Mouse (Mus musculus): ENCODE data around the gene Plekho1.

DNA sequence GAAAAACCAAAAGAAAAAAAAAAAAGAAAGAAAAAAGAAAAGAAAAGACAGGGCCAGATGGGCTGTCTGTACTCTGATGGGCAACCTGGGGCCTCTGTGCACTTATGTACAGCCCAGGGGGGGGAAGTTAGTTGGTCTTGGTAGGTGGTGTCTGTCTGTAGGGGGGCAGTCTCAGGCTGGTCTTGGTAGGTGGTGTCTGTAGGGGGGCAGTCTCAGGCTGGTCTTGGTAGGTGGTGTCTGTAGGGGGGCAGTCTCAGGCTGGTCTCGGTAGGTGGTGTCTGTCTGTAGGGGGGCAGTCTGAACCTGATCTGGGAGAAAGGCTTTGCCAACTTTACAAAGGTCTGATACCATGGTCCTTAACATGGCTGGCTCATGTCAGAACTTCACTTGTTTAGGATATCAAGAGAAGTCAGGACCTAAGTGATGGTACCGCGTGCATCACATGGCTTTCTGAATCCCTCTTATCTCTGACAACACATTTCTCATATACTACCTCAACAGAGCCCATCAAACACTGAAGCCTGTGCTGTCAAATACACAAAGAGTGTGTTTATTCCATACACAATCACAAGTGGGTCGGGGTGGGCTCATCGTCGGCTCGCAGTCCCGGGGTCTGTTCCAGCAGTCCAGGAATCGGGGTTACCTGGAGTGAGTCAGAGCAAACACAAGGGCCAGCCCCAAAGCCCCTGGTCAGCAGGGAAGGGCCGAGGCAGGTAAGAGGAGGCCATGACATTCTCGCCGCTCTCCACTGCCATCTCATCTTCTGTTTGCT, 3.7 kb upstream of the Plekho1 start:
- TF ChIP-seq CTCF (IDR thresholded peaks at IDR 0.05; ENCODE audit: borderline replicate concordance, extremely low read depth, insufficient read depth, insufficient read length) (no peak), POLR2A (IDR thresholded peaks at IDR 0.05; ENCODE audit: borderline replicate concordance, extremely low read depth, insufficient read depth, insufficient read length, poor library complexity, severe bottlenecking) (no peak)
